Mouse (Mus musculus): ENCODE data around the gene Pde7b. TPM values are rescaled to one million over a fixed set of nuclear protein-coding genes. Genes with fewer than 3 reads are reported as not detected.

Gene Pde7b
- polyA plus RNA-seq, 1 experiment: 0.70 TPM

DNA sequence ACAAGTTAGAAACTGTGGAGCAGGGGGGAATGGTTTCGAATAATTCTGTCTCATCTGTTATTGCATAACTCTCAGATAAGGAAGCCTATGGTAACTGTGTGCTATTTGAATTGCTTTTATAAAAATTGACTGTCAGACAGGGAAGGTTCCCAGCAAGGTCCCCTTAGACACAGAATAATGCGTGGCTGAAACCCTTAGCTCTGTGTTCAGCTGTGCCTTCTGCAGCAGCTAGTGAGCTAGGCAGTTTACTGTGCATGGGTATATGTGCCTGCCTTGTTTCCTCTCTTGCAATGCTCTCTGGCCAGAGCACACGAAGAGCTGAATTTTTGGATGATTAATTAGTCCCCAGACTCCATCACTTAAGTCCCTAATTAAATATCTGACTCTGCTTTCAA is 1.4 kb downstream of the Pde7b start:
- TF ChIP-seq POLR2A (IDR thresholded peaks at IDR 0.05; ENCODE audit: control insufficient read depth, low read depth, low read length): no peak
- no peaks in the 10 kb centered on the region for H3K27me3 ChIP-seq (ENCODE audit: control insufficient read depth, insufficient read depth, low read length)
- peaks cover 4% of the 10 kb centered on the region; the same call in 1 of the 2 replicates for H3K4me1 ChIP-seq (ENCODE audit: control insufficient read depth, insufficient read depth, low read length)
- no peak overlapping the region for H3K27ac ChIP-seq (ENCODE audit: control insufficient read depth, insufficient read depth, low read depth, low read length)
- no peaks in the 10 kb centered on the region for H3K36me3 ChIP-seq (ENCODE audit: control insufficient read depth, insufficient read depth, low read length)
- H3K4me3 ChIP-seq (ENCODE audit: control insufficient read depth, low read depth, low read length): no peak overlapping the region

DNA sequence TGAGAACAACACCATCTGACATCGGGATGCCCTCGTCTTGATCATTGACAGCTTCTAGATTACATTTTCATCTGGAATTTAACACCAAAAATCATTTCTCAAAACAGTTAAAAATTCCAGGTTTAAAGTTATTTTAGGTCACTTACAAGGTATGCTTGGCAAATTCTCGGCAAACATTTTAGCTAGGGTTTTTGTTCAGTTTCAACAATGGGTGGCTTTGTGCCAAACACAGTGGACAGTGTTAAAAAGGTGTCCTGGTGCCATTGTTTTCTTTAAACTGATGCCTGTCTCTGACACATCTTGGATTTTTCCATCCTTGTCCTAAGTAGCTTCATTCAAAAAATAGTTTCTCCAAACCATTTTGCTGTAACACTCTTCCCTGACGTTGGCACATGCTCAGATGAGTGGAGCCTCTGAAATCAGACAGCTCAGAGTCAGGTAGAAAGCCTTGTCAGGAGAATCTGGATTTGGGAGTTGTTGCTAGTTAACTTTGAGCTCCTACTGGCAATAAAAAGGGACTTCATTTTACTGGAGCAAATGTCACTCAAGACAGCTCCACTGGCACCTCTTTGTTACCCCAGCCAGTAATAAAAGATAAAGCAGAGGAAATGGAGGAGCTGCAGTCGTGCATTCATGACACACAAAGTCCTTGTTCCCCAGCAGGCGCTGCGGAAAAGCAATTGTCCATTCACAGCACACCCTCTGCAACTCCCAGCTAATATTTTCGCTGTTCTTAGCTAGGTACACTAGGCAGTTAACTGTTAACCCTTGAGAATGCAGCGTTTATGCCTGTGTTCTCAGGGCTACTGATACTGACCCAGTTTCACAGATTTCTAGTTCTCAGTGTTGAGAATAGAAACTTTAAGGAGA is 2.0 kb downstream of the Pde7b start:
- H3K36me3 ChIP-seq (ENCODE audit: control insufficient read depth, insufficient read depth, low read length): no peaks in the 10 kb centered on the region
- TF ChIP-seq POLR2A (IDR thresholded peaks at IDR 0.05; ENCODE audit: control insufficient read depth, low read depth, low read length): no peak
- no peak for TF ChIP-seq CTCF (IDR thresholded peaks at IDR 0.05; ENCODE audit: control insufficient read depth, insufficient read depth, insufficient replicate concordance, low read depth, low read length)
- peaks cover 4% of the 10 kb centered on the region; the same call in 1 of the 2 replicates for H3K4me1 ChIP-seq (ENCODE audit: control insufficient read depth, insufficient read depth, low read length)
- no peak overlapping the region for H3K27ac ChIP-seq (ENCODE audit: control insufficient read depth, insufficient read depth, low read depth, low read length)
- no peak overlapping the region for H3K4me3 ChIP-seq (ENCODE audit: control insufficient read depth, low read depth, low read length)
- H3K27me3 ChIP-seq (ENCODE audit: control insufficient read depth, insufficient read depth, low read length): no peaks in the 10 kb centered on the region

DNA sequence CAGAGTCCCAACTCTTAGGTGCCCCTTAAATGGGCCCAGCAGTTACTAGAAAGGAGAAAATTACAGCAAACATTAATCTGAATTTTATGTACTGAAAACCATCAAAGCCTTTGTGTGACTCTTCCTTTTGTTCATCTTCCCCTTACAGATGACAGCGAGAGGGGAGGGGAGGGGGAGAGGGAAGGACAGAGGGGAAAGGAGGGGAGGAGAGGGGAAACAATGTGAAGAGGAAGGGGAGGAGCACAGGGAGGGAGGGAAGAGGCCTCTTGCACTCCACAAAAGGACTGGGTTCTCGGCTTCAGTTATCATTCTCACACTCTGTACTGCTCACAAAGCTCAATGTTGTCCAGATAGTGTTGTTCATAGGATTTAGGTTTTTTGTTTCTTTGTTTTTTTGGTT is 5.7 kb downstream of the Pde7b start:
- Histone ChIP-seq H3K36me3 (ENCODE audit: control insufficient read depth, insufficient read depth, low read length) (no peaks in the 10 kb centered on the region), H3K4me3 (ENCODE audit: control insufficient read depth, low read depth, low read length) (no peak overlapping the region), H3K27me3 (ENCODE audit: control insufficient read depth, insufficient read depth, low read length) (no peaks in the 10 kb centered on the region), H3K27ac (ENCODE audit: control insufficient read depth, insufficient read depth, low read depth, low read length) (no peak overlapping the region), H3K4me1 (ENCODE audit: control insufficient read depth, insufficient read depth, low read length) (no peaks in the 10 kb centered on the region)
- TF ChIP-seq CTCF (IDR thresholded peaks at IDR 0.05; ENCODE audit: control insufficient read depth, insufficient read depth, insufficient replicate concordance, low read depth, low read length) (no peak), POLR2A (IDR thresholded peaks at IDR 0.05; ENCODE audit: control insufficient read depth, low read depth, low read length) (no peak)

DNA sequence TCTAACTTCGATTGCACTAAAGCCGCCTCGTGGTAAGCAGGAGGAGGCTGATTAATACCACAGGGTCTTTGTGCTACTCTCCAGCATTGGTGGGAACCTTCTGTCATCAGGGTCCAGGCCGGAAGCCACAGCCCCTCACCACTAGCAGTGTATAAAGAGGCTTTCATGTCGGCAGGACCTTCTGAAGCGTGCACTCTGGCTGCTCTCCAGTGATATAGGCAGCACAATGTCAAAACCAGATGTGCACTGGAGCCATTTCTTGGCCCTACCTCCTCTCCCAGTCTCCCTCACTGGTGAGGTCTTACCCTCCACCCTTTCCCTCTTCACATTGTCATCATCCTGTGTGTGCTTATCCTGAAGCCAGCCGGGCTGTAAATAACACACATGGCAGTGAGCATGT is 24.2 kb downstream of the Pde7b start:
- Histone ChIP-seq H3K4me1 (ENCODE audit: control insufficient read depth, insufficient read depth, low read length) (no peaks in the 10 kb centered on the region), H3K4me3 (ENCODE audit: control insufficient read depth, low read depth, low read length) (no peak overlapping the region), H3K36me3 (ENCODE audit: control insufficient read depth, insufficient read depth, low read length) (no peaks in the 10 kb centered on the region), H3K27ac (ENCODE audit: control insufficient read depth, insufficient read depth, low read depth, low read length) (no peak overlapping the region), H3K27me3 (ENCODE audit: control insufficient read depth, insufficient read depth, low read length) (no peaks in the 10 kb centered on the region)
- TF ChIP-seq CTCF (IDR thresholded peaks at IDR 0.05; ENCODE audit: control insufficient read depth, insufficient read depth, insufficient replicate concordance, low read depth, low read length): no peak
- TF ChIP-seq POLR2A (IDR thresholded peaks at IDR 0.05; ENCODE audit: control insufficient read depth, low read depth, low read length): no peak

DNA sequence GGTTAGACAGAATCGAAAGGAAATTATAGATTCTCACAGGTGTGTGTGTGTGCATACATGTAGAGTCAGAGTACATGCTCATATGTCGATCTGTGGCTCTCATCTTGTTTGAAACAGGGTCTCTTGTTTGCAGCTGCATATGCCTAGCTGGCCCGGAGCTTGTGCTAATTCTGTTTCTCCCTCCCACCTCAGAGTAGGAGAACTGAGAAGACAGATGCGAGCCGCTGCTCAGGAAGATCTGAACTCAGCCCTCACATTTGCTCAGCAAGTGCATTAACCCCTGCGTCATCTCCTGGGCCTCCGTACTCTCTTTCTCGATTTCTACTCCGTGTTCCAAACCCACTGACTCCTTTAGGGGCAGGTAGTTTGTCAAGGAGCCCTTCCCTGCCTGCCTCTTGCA is 25.0 kb downstream of the Pde7b start:
- no peak overlapping the region for H3K27ac ChIP-seq (ENCODE audit: control insufficient read depth, insufficient read depth, low read depth, low read length)

DNA sequence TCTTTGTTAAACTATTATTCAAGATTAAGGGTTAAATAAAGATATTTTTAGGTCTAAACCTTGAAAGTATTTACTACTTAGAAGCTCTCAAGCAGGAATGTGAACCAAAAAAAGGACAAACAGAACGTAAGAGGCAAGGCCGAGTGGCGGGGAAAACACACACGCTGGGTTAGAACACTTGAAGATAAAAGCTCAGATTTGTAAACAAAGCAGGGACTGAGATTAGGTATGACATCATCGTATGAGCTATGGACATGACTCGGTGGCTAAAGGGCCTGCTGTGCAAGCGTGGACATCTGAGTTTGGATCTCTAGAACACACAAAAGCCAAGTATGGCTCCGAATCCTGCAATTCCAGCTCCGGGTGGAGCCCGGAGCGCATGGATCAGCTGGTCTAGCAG is 29.2 kb downstream of the Pde7b start:
- H3K27ac ChIP-seq (ENCODE audit: control insufficient read depth, insufficient read depth, low read depth, low read length): no peak overlapping the region

More for the DNA sequence above, 25.0 kb downstream of the Pde7b start:
- no peaks in the 10 kb centered on the region for H3K27me3 ChIP-seq (ENCODE audit: control insufficient read depth, insufficient read depth, low read length)
- H3K36me3 ChIP-seq (ENCODE audit: control insufficient read depth, insufficient read depth, low read length): no peaks in the 10 kb centered on the region
- H3K4me3 ChIP-seq (ENCODE audit: control insufficient read depth, low read depth, low read length): no peak overlapping the region
- no peaks in the 10 kb centered on the region for H3K4me1 ChIP-seq (ENCODE audit: control insufficient read depth, insufficient read depth, low read length)
- TF ChIP-seq CTCF (IDR thresholded peaks at IDR 0.05; ENCODE audit: control insufficient read depth, insufficient read depth, insufficient replicate concordance, low read depth, low read length) (no peak), POLR2A (IDR thresholded peaks at IDR 0.05; ENCODE audit: control insufficient read depth, low read depth, low read length) (no peak)

DNA sequence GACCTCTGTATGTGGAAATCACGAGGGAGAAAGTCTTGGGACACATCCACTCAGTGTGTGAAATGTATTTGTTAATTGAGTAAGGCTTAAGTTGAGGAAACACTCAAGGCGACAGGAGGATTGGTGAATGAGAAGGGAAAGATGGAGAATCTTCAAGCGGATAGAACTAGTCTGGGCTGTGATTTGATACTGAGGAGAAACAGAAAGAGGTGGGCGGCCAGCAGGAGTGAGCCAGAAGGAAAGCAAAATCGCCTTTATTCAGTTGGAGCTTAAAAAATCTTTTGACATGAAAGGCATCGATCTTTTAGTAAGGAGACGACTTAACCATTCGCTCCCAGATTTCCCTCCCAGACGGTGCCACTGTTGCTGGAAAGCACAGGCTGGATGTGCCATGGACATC is 34.9 kb downstream of the Pde7b start:
- no peaks in the 10 kb centered on the region for H3K36me3 ChIP-seq (ENCODE audit: control insufficient read depth, insufficient read depth, low read length)
- no peaks in the 10 kb centered on the region for H3K4me1 ChIP-seq (ENCODE audit: control insufficient read depth, insufficient read depth, low read length)
- TF ChIP-seq CTCF (IDR thresholded peaks at IDR 0.05; ENCODE audit: control insufficient read depth, insufficient read depth, insufficient replicate concordance, low read depth, low read length) (no peak), POLR2A (IDR thresholded peaks at IDR 0.05; ENCODE audit: control insufficient read depth, low read depth, low read length) (no peak)
- H3K27ac ChIP-seq (ENCODE audit: control insufficient read depth, insufficient read depth, low read depth, low read length): no peak overlapping the region
- H3K4me3 ChIP-seq (ENCODE audit: control insufficient read depth, low read depth, low read length): no peak overlapping the region
- H3K27me3 ChIP-seq (ENCODE audit: control insufficient read depth, insufficient read depth, low read length): no peaks in the 10 kb centered on the region

More for the DNA sequence above, 29.2 kb downstream of the Pde7b start:
- TF ChIP-seq POLR2A (IDR thresholded peaks at IDR 0.05; ENCODE audit: control insufficient read depth, low read depth, low read length): no peak
- no peak for TF ChIP-seq CTCF (IDR thresholded peaks at IDR 0.05; ENCODE audit: control insufficient read depth, insufficient read depth, insufficient replicate concordance, low read depth, low read length)
- Histone ChIP-seq H3K36me3 (ENCODE audit: control insufficient read depth, insufficient read depth, low read length) (no peaks in the 10 kb centered on the region), H3K27me3 (ENCODE audit: control insufficient read depth, insufficient read depth, low read length) (no peaks in the 10 kb centered on the region), H3K4me3 (ENCODE audit: control insufficient read depth, low read depth, low read length) (no peak overlapping the region), H3K4me1 (ENCODE audit: control insufficient read depth, insufficient read depth, low read length) (no peaks in the 10 kb centered on the region)
